Mouse (Mus musculus) neural tube, embryonic 10.5 days (tissue): ENCODE measurements around the gene Cmah.
"Not testable (repeated sequence)": the region's sequence is repeated elsewhere in the genome, so short reads cannot be mapped to it uniquely, and the experiment has no call there.

ENCODE experiments used
- DNase-seq: peaks from one replicate; pipeline ENCODE4 v3.0.0-alpha.2; 2017; ENCODE audit warnings: low spot score; ENCODE audit errors: extremely low spot score

Cmah gene

DNA sequence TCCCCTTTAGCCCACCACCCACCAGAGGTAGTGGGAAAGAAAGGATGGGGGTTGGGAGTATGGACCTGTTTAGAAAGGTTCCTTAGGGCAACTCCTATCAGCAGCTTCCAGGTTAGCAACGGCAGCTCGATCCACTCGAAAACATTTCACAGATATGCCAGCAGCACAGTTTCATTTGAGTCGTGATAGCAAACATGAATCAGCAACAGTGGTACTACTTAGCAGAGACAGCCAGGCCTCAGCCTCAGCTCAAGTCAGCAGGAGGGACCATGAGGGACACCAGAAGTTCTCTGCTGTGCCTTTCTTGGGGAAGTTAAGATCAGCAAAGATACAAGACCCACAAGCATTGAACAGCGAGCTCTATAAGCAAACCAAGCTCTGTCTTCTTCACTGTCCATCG is 13.3 kb downstream of the Cmah start:
- DNase-seq = no peak

DNA sequence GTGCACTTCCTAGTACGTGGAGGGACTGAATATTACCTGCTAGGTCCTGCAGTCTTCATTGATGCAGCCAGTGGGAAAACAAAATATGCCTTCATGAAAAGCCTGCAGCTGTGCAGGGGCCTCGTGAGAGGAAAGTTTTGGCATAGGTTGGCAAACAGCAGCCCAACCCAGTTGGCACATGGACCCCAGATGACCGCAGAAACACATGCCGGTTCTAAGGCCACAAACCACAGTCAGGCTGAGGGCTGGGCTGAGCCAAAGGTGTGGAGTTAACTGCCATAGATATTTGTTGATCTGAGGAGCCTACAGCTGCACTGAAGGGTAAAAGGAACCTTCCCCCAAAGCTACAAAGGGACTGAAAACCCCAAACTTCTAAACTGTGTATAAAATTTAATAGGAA is 14.9 kb downstream of the Cmah start:
- no peak for DNase-seq

DNA sequence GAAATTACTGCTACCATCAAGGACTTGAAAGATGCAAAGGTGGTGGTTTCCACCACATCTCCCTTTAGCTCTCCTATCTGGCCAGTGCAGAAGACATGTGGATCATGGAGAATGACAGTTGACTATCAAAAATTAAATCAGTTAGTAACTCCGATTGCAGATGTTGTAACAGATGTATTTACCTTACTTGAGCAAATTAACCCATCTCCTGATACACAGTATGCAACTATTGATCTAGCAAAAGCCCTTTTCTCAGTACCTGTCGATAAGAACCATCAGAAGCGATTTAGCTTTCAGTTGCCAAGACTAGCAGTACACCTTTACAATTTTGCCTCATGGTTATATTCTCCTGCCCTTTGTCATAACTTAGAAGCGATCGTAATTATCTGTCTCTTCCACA is 25.8 kb downstream of the Cmah start:
- DNase-seq = no peak

DNA sequence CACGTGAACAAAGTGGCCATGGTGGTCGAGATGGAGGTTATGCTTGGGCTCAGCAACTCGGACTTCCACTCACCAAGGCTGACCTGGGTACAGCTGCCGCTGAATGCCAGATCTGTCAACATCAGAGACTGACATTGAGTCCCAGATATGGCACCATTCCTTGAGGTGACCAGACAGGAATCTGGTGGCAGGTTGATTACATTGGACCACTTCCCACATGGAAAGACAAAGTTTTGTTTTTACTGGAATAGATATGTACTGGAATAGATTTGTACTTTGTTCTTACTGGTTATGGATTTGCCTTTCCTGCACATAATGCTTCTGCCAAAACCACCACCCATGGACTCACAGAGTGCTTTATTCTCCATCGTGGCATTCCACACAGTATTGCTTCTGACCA is 27.5 kb downstream of the Cmah start:
- no peak for DNase-seq

DNA sequence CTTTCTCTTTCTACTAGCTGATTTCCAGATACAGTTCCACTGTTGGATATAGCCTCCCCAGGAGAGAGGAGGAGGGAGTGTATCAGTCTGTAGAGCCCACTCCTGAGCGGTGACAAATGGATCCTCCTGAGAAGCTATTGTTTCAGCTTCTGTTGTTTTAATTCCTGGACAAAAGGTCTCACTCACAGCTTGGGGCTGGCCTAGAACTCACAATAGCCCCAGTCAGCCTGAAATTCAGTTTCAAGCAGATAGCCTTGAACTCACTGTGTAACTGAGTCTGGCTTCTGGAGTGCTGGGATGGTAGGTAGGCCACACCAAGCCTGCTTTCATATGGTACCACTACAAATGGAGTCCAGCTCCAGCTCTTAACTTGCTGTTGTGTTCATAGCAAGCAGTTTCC is 32.0 kb downstream of the Cmah start:
- DNase-seq = no peak

DNA sequence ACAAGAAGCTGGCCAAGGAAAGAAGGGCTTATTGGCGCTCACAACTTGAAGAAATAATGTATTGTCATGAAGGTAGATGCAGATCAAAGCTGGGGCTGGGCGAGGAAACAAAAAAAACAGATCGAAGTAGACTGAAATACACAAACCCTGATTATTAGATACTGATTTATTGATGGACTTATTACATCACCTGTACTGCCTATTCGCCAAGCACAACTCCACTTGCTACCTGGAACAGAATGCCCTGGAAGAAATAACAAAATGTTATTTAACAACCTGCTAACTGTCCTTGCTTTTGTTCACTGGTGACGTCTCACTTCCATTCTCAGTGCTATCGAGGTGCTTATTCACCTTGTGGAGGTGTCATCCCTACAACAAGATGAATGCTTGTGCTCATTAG is 38.0 kb downstream of the Cmah start:
- DNase-seq = no peak

DNA sequence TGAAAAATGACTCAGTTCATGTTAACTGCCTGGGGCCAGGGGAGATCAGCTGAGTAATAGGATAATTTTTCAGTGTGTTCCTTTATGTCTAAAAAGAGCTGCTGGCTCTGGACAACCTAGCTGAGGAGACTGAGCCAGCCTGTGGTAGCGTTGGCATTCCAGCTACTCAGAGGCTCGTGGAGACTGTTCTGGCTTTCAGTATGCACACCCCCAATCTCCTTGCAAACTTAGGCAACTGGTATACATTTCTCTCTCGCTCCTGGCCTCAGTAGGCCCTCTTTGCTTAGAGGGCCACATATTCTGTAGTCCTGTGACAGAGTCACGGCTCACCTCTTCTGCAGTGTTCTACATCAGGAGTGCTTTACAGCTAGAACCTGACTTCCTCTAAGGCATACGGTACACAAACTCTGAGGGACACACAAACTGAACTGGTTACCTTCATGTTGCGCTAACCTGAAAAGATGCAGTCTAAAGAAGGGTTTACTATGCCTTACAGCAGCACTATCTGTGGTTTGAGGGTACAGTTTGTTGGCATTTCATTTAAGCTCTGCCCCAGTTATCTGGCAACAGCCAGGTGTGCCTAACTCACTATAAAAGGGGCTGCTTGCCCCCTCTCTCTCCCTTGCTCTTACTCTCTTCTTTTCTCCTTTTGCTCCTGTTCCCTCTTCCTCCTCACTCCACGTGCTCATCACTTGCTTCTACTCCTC is 45.8 kb downstream of the Cmah start:
- no peak for DNase-seq

DNA sequence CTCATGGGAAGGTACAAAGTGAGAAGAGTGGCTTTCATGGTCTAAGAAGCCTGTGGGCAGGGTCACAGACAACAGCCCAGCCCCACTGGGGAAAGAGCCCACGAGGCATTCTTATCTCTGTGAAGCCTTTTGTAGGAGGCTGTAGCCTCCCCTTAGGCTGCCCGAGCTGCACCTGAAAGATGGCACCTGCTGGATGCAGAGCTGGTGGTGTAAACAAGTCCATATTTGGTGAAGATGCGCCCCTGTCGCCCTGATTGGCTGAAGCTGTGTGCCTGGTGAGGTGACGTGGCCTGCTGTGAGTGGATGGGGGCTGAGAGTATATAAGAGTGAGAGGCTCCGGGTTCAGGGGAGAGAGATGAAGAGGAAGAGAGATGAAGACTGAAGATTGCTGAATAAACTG is 47.4 kb downstream of the Cmah start:
- not testable (repeated sequence) for DNase-seq

DNA sequence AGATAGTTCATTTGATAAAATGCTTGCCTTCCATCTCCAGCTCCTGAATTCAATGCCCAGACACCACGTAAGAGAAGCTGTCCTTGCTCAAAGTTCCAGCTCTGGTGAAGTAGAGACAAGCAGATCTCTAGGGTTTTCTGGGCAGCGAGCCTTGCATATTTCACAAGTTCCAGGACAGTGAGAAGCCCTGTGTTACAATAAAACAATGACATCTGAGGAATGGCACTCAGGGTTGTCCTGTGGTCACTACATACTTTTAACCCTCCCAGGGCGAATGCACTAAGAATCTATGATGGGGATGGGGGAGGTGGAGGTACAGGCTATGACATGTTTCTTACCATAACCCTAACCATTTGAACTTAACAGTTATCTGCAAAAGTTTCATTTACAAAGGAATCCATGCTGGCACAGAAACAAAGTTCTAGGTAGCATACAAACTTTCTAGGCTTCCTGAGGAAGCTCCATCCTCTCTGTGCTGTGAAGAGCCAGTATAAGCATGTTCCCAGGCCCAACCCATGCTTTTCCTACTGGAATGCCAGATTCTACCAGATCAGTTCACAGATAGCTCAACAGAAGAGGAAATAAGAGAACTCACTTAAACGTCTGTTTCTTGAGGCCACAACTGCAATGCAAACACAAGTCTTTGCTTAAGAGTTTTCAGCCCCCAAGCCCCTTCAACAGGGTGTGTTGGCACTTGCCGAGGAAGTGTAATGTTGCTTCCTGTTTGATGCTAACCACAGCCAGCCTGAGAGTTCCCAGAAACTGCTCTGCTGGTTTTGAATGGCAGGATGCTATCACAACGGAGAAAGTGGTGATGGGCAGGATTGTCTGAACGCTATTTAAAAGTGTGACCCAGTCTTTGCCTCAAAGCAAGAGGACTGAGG is 48.4 kb downstream of the Cmah start:
- no peak for DNase-seq

DNA sequence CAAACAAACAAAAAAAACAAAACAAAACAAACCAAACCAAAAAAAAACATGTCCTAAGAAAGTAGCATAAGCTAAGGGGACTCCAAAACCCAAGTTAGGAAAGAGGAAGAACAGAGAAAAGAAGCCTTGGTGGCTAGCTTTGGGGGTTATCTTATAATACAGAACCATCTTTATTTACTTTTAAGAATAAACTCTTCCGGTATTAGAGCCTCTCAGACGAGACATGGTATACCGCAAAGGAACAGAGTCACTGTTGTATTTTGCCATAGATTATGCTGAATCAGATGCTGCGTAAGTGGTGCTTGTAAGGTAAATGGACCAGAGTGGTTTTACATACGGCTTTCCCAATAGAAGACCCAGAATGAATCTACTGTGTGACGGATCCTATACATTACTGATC is 53.5 kb downstream of the Cmah start:
- DNase-seq = no peak

DNA sequence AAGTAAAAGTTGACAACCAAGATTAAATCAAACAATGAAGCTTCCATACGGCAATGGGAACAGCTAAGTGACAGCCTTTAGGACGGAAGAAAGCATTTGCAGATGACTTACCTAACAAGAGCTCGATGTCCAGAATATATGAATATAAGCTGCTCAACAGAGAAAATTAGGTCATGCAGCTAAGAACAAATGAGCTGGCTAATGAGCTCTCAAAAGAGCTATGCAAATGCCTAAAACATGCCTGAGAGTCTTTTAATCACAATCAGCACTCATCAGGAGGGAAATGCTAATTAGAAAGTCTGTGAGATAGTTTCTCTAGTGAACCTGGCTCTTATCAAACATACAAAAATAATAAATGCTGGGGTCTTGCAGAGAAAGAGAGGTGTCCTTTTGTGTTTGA is 56.7 kb downstream of the Cmah start:
- DNase-seq = no peak

DNA sequence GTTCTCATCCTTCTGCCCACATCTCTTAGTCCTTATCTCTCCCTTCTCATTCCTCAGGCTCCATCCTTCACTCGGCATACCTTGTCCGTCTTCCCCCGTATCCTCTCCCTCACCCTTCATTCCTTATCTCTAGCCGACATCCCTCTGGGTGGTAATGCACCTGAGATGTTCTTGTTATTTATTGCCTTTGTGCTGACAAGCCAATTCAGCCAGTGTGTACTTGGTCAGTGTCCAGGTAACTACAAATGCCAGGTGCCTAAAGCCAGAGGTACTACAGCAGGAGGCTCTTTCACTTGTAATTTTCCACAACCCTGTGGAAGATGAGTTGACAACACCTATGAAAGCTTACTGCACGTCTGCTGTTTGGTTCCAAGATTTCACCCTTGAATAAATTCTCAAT is 64.7 kb downstream of the Cmah start:
- DNase-seq = no peak

DNA sequence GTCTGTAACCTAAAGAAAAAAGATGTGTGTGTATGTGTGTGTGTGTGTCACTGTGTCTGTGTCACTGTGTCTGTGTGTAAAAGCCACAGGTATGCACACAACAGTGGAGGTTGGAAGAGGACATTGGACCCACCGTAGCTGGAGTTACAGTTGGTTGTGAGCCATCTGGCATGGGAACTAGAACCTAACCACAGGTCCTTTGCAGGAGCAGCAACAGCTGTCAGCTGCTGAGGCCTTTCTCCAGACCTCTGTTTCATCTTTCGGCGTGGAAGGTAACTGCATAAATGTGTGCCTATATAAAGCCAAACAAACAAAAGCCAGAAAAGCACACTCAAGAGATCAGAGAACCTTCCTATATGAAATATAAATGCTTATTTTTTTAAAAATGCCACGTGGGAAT is 65.5 kb downstream of the Cmah start:
- DNase-seq = no peak

DNA sequence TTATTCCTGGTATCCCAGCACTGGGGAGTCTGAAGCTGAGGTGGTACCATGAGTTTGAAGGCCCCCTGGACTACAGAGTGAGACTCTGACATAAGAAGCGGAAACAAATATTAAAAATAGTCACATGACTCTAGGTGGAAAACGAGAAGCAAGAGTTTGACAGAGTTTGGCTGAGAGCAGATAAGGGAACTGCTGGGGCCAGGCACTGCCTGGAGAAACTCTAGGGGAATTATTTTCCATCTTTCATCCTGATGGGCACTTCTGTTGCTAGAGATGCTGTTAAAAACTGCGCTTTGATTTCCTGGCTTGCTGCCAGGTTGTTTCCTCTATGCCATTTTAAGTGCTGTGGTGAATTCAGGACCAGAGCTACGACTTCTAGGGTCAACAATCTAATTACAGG is 65.9 kb downstream of the Cmah start:
- DNase-seq = no peak

DNA sequence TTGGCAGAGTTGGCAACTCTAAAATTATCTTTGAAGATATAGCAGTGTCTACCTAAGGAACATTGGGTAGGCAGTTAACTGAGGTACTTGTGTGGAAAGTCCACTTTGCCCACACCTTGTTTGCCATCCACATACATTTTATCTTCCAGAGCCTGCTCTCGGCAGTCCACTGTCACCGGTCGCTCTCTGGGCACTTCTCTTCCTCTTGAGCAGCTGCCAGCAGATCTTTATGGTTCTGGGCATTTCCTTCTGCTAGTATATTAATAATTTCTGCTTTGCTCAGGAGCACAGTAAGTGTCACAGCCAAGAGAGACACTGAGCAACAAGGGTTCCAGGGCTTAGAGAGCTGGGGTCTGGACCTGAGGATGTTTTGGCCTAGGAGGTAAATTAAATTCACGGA is 68.6 kb downstream of the Cmah start:
- no peak for DNase-seq

DNA sequence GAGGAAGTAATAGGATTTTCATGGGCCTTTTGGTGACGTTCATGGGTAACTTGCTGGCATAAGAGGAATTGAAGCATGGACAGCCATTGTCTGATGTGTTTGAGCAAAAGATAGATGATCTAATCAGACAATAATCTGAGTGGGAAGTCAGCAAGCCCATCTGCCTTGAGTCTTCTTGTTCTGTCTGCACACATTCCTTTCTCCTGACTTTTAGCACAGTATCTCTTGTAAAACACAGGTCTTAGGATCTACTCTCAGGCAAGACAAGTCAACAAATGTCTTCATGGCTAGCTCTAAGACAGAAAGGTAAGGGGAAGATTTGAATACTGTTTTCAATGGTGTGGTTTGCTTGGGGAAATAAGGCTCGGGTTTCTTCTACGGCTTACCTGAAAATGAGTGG is 70.0 kb downstream of the Cmah start:
- DNase-seq = no peak

DNA sequence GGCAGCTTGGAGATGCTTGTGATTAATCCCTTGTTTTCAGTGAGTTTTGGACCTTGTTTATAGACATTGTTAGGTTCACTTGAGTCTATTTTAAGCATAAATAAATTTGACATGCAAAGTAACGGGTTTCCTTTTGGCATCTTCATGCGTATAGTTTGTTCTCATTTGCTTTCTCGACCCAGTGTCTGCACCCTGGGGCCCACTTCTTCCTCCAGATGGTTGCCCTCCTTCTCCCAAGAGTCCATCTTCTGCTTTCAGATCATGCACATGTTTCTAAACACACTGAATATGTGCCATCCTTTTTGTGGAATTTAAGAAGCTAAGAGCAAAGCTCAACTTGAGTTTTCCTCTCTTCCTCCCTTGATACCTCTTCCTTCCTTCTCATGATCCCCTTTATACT is 71.3 kb downstream of the Cmah start:
- no peak for DNase-seq

DNA sequence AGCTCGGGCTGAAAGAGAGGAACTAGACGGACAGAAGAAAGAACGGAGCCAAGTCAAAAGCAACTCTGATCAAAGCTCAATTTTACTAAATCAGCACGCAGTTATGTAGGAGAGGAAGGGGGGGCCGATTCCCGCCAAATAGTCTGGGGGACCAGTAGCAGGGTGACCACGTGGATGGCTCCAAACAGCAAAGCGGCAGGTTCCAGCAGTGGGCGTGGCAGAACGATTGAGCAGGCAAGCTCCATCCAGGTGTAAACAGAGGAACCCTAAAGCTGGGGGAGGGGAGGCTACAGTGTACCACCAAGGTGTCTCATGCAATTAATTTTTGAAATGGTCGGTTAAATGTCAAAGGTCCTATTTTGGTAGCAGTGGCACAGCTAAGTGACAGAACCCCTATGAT is 74.6 kb downstream of the Cmah start:
- not testable (repeated sequence) for DNase-seq

DNA sequence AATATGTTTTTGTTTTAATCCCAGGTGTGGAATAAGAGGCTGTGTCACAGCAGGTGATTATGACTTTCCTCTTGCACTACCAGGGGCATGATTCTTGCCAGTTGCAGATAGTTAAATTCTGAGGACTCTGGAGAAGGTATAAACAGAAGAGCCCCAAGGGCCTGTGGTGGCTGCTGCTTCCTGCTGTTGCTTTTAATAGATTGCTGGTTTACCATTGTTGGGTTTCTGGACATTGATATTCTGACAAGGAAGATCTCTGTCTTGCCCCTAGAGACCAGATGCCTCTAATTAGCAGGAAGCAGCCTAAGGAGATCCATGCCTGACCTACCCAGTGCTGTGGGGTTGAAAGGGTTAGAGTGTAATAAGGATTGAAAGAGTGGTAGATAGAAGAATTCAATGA is 75.8 kb downstream of the Cmah start:
- no peak for DNase-seq

DNA sequence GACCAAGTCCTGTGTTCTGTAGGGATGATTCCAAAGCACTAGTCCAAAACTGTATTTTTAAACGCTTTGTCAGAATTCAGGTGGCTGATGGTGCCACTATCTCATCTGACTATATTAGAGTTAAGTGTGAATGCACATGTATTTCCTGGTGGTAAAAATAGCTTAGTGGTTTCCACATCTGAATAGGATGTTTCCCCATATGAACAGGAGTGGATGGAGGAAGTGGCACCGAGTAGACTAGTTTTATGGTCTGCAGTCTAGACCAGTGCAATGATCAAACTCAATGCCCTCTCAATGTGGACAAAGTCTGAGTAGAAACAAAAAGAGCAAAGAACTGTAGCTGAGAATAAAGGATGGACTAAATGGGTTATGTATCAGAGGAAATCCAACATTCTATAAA is 79.6 kb downstream of the Cmah start:
- no peak for DNase-seq

DNA sequence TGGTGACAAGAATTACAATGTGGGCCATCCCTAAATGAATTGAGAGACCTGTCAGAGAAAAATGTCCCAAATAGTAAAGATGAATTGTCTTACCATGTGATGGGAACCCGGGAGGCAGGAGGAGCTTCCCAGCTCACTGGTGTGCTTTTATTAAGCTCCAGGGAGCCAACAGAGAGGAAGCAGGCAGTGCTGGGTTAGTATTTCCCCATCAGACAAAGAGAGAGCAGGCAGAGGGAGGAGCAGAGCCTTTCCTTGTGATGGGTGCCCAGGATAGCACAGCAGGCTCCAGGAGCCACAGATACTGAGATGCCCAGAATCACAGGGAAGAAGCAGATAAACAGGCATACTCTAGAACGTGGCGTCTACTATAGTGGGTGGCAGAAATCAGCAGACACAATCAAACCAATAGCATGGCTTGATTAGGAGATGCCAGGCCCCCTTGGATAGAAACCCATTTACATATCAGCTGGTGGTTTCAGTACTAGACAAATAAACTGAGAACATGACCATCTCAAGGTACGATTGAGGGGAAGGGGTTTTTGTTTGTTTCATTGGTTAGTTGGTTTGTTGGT is 87.5 kb downstream of the Cmah start:
- no peak for DNase-seq

DNA sequence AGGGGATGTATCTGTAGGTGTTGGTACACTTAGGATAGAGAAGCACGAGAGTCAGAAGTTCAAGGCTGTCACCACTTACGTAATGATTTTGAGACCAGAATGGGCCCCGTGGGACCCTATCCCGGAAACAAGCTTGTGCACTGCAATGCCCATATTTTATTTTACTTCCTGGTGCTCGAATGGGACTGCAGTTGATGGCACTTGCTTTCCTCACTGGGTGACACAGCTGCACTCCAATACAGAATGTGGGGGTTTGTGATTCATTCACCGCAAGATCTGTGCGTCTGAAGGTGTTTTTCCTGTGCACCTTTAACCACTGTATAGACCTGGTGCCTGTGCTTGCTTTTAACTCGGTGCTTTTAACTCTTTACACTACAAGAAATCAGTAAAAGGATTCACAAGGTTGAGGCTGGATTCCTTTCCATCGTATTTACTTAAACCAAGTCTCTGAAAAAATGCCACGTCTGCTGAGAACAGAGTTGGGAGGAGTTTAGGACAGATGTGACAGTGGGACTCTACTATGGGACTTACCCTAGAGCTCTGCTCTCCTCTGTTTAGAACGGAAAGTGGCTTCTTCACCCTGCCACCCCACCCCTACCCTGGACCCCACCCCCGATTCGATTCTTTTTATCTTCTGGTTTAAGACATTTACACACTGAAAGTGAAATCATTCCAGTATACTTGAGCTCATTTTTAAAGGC is 88.5 kb downstream of the Cmah start:
- no peak for DNase-seq
